Mouse (Mus musculus) bone marrow macrophage, adult 2 months (primary cell): ENCODE data around the gene Osbpl5.

ENCODE experiments used
- CTCF ChIP-seq: IDR thresholded peaks from 2 replicates; pipeline ENCODE4 v1.5.1; 2012; ENCODE audit warnings: low read depth, mild to moderate bottlenecking, low read length, moderate library complexity
- POLR2A ChIP-seq: IDR thresholded peaks from 2 replicates; pipeline ENCODE4 v1.6.1; 2012; ENCODE audit warnings: mild to moderate bottlenecking, low read depth, low read length, borderline replicate concordance

GRCm38 (mm10) chr7:143752606-143753005 lies 4.2 kb downstream of the Osbpl5 start:
- no peak for TF ChIP-seq CTCF
- TF ChIP-seq POLR2A, result no peak
